Mouse (Mus musculus): Measurements from ENCODE around the gene 4930522H14Rik. TPM values are rescaled to one million over a fixed set of nuclear protein-coding genes. Genes with fewer than 3 reads are reported as not detected.

Gene 4930522H14Rik
- polyA plus RNA-seq (2015; fragmentation: Nextera tagmentation; extraction: Ambion mirVana): not detected in 2 replicates

GRCm38 (mm10) chr4:109531111-109531510 is at the start of gene 4930522H14Rik:
Gene 4930522H14Rik (minus strand): TSS chr4:109531297.
- ATAC-seq (ENCODE audit: insufficient read depth): no peak
- Histone ChIP-seq H3K9ac (no peak within 1 kb of the TSS), H3K27me3 (no peaks in the 10 kb centered on the region), H3K36me3 (replicated peaks) (no peaks in the 10 kb centered on the region), H3K4me2 (no peak within 1 kb of the TSS), H3K27ac (replicated peaks) (no peak within 1 kb of the TSS), H3K4me1 (replicated peaks) (no peaks in the 10 kb centered on the region), H3K9me3 (replicated peaks) (no peaks in the 10 kb centered on the region), H3K4me3 (replicated peaks) (no peak within 1 kb of the TSS)
- WGBS (ENCODE audit: insufficient replicate concordance): 80% methylated on average over 2 of the region's 2 CpGs

- WGBS (ENCODE audit: insufficient replicate concordance): 61% methylated on average over 3 of the region's 3 CpGs
- Histone ChIP-seq H3K27ac (replicated peaks) (no peak overlapping the region), H3K27me3 (no peaks in the 10 kb centered on the region), H3K9me3 (replicated peaks) (no peaks in the 10 kb centered on the region), H3K4me1 (replicated peaks) (no peaks in the 10 kb centered on the region), H3K9ac (no peak overlapping the region), H3K4me2 (no peak overlapping the region), H3K4me3 (replicated peaks) (no peak overlapping the region), H3K36me3 (replicated peaks) (no peaks in the 10 kb centered on the region)
- ATAC-seq (ENCODE audit: insufficient read depth): no peak
These were observed 47.3 kb upstream of the 4930522H14Rik start for GRCm38 (mm10) chr4:109578356-109578755.

GRCm38 (mm10) chr4:109576933-109577332 is 45.8 kb upstream of the 4930522H14Rik start:
- H3K27ac ChIP-seq (replicated peaks): no peak overlapping the region
- H3K9ac ChIP-seq: no peak overlapping the region
- H3K9me3 ChIP-seq (replicated peaks): no peaks in the 10 kb centered on the region
- no peak for ATAC-seq (ENCODE audit: insufficient read depth)
- no peaks in the 10 kb centered on the region for H3K4me1 ChIP-seq (replicated peaks)
- H3K27me3 ChIP-seq: no peaks in the 10 kb centered on the region
- H3K36me3 ChIP-seq (replicated peaks): no peaks in the 10 kb centered on the region
- no peak overlapping the region for H3K4me2 ChIP-seq
- no peak overlapping the region for H3K4me3 ChIP-seq (replicated peaks)
- WGBS (ENCODE audit: insufficient replicate concordance): 58% methylated on average over 5 of the region's 5 CpGs

- no peaks in the 10 kb centered on the region for H3K9me3 ChIP-seq (replicated peaks)
- H3K27me3 ChIP-seq: no peaks in the 10 kb centered on the region
- H3K36me3 ChIP-seq (replicated peaks): no peaks in the 10 kb centered on the region
- WGBS (ENCODE audit: insufficient replicate concordance): 62% methylated on average over 9 of the region's 9 CpGs
- H3K4me1 ChIP-seq (replicated peaks): no peaks in the 10 kb centered on the region
- no peak overlapping the region for H3K9ac ChIP-seq
- no peak for ATAC-seq (ENCODE audit: insufficient read depth)
- H3K27ac ChIP-seq (replicated peaks): no peak overlapping the region
- H3K4me3 ChIP-seq (replicated peaks): no peak overlapping the region
- H3K4me2 ChIP-seq: no peak overlapping the region
These were observed 43.7 kb upstream of the 4930522H14Rik start for GRCm38 (mm10) chr4:109574845-109575244.

GRCm38 (mm10) chr4:109574331-109574730 is 43.2 kb upstream of the 4930522H14Rik start:
- H3K27ac ChIP-seq (replicated peaks): no peak overlapping the region
- H3K27me3 ChIP-seq: no peaks in the 10 kb centered on the region
- H3K4me3 ChIP-seq (replicated peaks): no peak overlapping the region
- no peaks in the 10 kb centered on the region for H3K4me1 ChIP-seq (replicated peaks)
- no peak overlapping the region for H3K4me2 ChIP-seq
- no peak for ATAC-seq (ENCODE audit: insufficient read depth)
- no peaks in the 10 kb centered on the region for H3K36me3 ChIP-seq (replicated peaks)
- 43% methylated on average over 8 of the region's 8 CpGs for WGBS (ENCODE audit: insufficient replicate concordance)
- no peaks in the 10 kb centered on the region for H3K9me3 ChIP-seq (replicated peaks)
- H3K9ac ChIP-seq: no peak overlapping the region

- H3K36me3 ChIP-seq (replicated peaks): no peaks in the 10 kb centered on the region
- H3K27ac ChIP-seq (replicated peaks): no peak overlapping the region
- ATAC-seq (ENCODE audit: insufficient read depth): no peak
- WGBS (ENCODE audit: insufficient replicate concordance): 38% methylated on average over 1 of the region's 1 CpGs
- no peaks in the 10 kb centered on the region for H3K9me3 ChIP-seq (replicated peaks)
- no peaks in the 10 kb centered on the region for H3K27me3 ChIP-seq
- no peak overlapping the region for H3K4me3 ChIP-seq (replicated peaks)
- H3K9ac ChIP-seq: no peak overlapping the region
- H3K4me1 ChIP-seq (replicated peaks): no peaks in the 10 kb centered on the region
- H3K4me2 ChIP-seq: no peak overlapping the region
These were observed 41.5 kb upstream of the 4930522H14Rik start for GRCm38 (mm10) chr4:109572632-109573031.

GRCm38 (mm10) chr4:109569421-109569820 is 38.3 kb upstream of the 4930522H14Rik start:
- Histone ChIP-seq H3K4me1 (replicated peaks) (no peaks in the 10 kb centered on the region), H3K9me3 (replicated peaks) (no peaks in the 10 kb centered on the region), H3K4me3 (replicated peaks) (no peak overlapping the region), H3K9ac (no peak overlapping the region), H3K36me3 (replicated peaks) (no peaks in the 10 kb centered on the region), H3K27ac (replicated peaks) (no peak overlapping the region), H3K27me3 (no peaks in the 10 kb centered on the region), H3K4me2 (no peak overlapping the region)
- ATAC-seq (ENCODE audit: insufficient read depth): no peak
- WGBS (ENCODE audit: insufficient replicate concordance): 75% methylated on average over 9 of the region's 9 CpGs

GRCm38 (mm10) chr4:109568959-109569358 is 37.9 kb upstream of the 4930522H14Rik start:
- no peak for ATAC-seq (ENCODE audit: insufficient read depth)
- no peak overlapping the region for H3K9ac ChIP-seq
- H3K4me2 ChIP-seq: no peak overlapping the region
- H3K4me1 ChIP-seq (replicated peaks): no peaks in the 10 kb centered on the region
- H3K27ac ChIP-seq (replicated peaks): no peak overlapping the region
- H3K4me3 ChIP-seq (replicated peaks): no peak overlapping the region
- WGBS (ENCODE audit: insufficient replicate concordance): 75% methylated on average over 10 of the region's 10 CpGs
- H3K9me3 ChIP-seq (replicated peaks): no peaks in the 10 kb centered on the region
- no peaks in the 10 kb centered on the region for H3K27me3 ChIP-seq
- no peaks in the 10 kb centered on the region for H3K36me3 ChIP-seq (replicated peaks)

- H3K36me3 ChIP-seq (replicated peaks): no peaks in the 10 kb centered on the region
These were observed 33.6 kb upstream of the 4930522H14Rik start for GRCm38 (mm10) chr4:109564711-109565110.

GRCm38 (mm10) chr4:109550338-109551150 is 19.4 kb upstream of the 4930522H14Rik start:
- Histone ChIP-seq H3K9ac (no peak overlapping the region), H3K27me3 (no peaks in the 10 kb centered on the region), H3K4me1 (replicated peaks) (no peaks in the 10 kb centered on the region), H3K36me3 (replicated peaks) (no peaks in the 10 kb centered on the region), H3K4me3 (replicated peaks) (no peak overlapping the region), H3K9me3 (replicated peaks) (no peaks in the 10 kb centered on the region), H3K4me2 (peak overlapping the region; percentile 31), H3K27ac (replicated peaks) (no peak overlapping the region)
- 11% methylated on average over 11 of the region's 11 CpGs for WGBS (ENCODE audit: insufficient replicate concordance)
- ATAC-seq (ENCODE audit: insufficient read depth): no peak

More at GRCm38 (mm10) chr4:109564711-109565110, 33.6 kb upstream of the 4930522H14Rik start:
- Histone ChIP-seq H3K4me3 (replicated peaks) (no peak overlapping the region), H3K27me3 (no peaks in the 10 kb centered on the region), H3K9ac (no peak overlapping the region), H3K4me2 (no peak overlapping the region), H3K27ac (replicated peaks) (no peak overlapping the region), H3K4me1 (replicated peaks) (no peaks in the 10 kb centered on the region), H3K9me3 (replicated peaks) (no peaks in the 10 kb centered on the region)
- 56% methylated on average over 6 of the region's 6 CpGs for WGBS (ENCODE audit: insufficient replicate concordance)
- no peak for ATAC-seq (ENCODE audit: insufficient read depth)

GRCm38 (mm10) chr4:109547306-109547705 is 16.2 kb upstream of the 4930522H14Rik start:
- Histone ChIP-seq H3K36me3 (replicated peaks) (no peaks in the 10 kb centered on the region), H3K4me2 (no peak overlapping the region), H3K4me1 (replicated peaks) (no peaks in the 10 kb centered on the region), H3K9me3 (replicated peaks) (no peaks in the 10 kb centered on the region), H3K4me3 (replicated peaks) (no peak overlapping the region), H3K27me3 (no peaks in the 10 kb centered on the region), H3K27ac (replicated peaks) (no peak overlapping the region), H3K9ac (no peak overlapping the region)
- ATAC-seq (ENCODE audit: insufficient read depth): no peak
- WGBS (ENCODE audit: insufficient replicate concordance): 10% methylated on average over 2 of the region's 2 CpGs

GRCm38 (mm10) chr4:109546538-109546937 is 15.4 kb upstream of the 4930522H14Rik start:
- H3K9me3 ChIP-seq (replicated peaks): no peaks in the 10 kb centered on the region
- H3K9ac ChIP-seq: no peak overlapping the region
- H3K36me3 ChIP-seq (replicated peaks): no peaks in the 10 kb centered on the region
- H3K4me2 ChIP-seq: no peak overlapping the region
- H3K4me3 ChIP-seq (replicated peaks): no peak overlapping the region
- no peaks in the 10 kb centered on the region for H3K27me3 ChIP-seq
- 63% methylated on average over 2 of the region's 2 CpGs for WGBS (ENCODE audit: insufficient replicate concordance)
- no peak overlapping the region for H3K27ac ChIP-seq (replicated peaks)
- no peak for ATAC-seq (ENCODE audit: insufficient read depth)
- H3K4me1 ChIP-seq (replicated peaks): no peaks in the 10 kb centered on the region
